Mouse (Mus musculus): Measurements from ENCODE around the gene Sh3bp5. TPM values are rescaled to one million over a fixed set of nuclear protein-coding genes. Genes with fewer than 3 reads are reported as not detected.
"Not testable (repeated sequence)": the region's sequence is repeated elsewhere in the genome, so short reads cannot be mapped to it uniquely, and the experiment has no call there.

Gene Sh3bp5
- total and polyA plus RNA-seq, 3 experiments: 0.22 to 0.33 TPM; not detected in 1

DNA sequence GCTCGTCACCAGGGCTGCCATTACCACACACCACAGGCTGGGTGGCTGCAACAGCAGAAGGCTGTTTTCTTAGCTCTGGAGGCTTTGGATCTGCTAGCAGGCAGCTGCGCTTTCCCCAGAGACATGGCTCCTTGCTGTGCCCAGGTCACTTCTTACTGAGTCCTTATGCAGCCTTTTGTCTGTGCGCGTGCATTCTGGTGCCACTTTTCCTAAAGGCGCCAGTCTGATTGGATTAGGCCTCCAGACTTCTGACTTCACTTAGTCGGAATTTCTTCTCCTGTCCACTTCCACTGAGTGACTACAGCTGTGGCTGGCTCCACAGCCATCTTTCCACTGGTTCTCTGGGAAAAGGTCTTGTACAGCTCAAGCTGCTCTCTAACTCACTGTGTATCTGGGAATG, 27.0 kb upstream of the Sh3bp5 start:
- Histone ChIP-seq H3K4me1 (ENCODE audit: insufficient read depth, low read depth, low read length) (no peaks in the 10 kb centered on the region), H3K36me3 (replicated peaks) (no peaks in the 10 kb centered on the region), H3K9me3 (replicated peaks) (no peaks in the 10 kb centered on the region), H3K27me3 (ENCODE audit: insufficient read depth, low read length) (peaks cover 24% of the 10 kb centered on the region), H3K4me3 (ENCODE audit: low read depth, low read length) (no peak overlapping the region)
- no peak for TF ChIP-seq CTCF (IDR thresholded peaks at IDR 0.05; ENCODE audit: low read depth, low read length)
- no peak for TF ChIP-seq POLR2AphosphoS5 (IDR thresholded peaks at IDR 0.05; ENCODE audit: insufficient replicate concordance, low read depth, low read length)
- TF ChIP-seq GATA1 (IDR thresholded peaks at IDR 0.05; ENCODE audit: borderline replicate concordance, low read length): no peak
- no peak for TF ChIP-seq GATA2 (IDR thresholded peaks at IDR 0.05; ENCODE audit: borderline replicate concordance, low read depth, low read length)
- TF ChIP-seq TAL1 (conservative IDR thresholded peaks at IDR 0.05; ENCODE audit: low read depth, low read length): no peak
- DNase-seq (ENCODE audit: low spot score) (no peak), ATAC-seq (ENCODE audit: extremely low read depth, insufficient number of reproducible peaks, low FRiP score, poor library complexity, severe bottlenecking) (no peak)

DNA sequence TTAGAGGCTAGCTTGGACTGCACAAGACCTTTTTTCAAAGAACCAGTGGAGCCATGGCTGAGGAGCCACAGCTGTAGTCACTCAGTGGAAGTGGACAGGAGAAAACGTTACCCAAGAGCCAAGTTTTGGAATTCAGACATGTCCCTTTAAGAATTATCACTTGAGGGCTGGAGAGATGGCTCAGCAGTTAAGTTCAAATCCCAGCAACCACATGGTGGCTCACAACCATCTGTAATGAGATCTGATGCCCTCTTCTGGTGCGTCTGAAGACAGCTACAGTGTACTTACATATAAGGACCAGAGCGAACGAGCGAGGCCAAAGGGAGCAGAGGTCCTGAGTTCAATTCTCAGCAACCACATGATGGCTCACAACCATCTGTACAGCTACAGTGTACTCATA, 26.3 kb upstream of the Sh3bp5 start:
- H3K9me3 ChIP-seq (replicated peaks); DNase-seq (ENCODE audit: low spot score); H3K4me3 ChIP-seq (ENCODE audit: low read depth, low read length); ATAC-seq (ENCODE audit: extremely low read depth, insufficient number of reproducible peaks, low FRiP score, poor library complexity, severe bottlenecking); H3K4me1 ChIP-seq (ENCODE audit: insufficient read depth, low read depth, low read length); H3K36me3 ChIP-seq (replicated peaks): not testable (repeated sequence)
- peaks cover 28% of the 10 kb centered on the region for H3K27me3 ChIP-seq (ENCODE audit: insufficient read depth, low read length)

DNA sequence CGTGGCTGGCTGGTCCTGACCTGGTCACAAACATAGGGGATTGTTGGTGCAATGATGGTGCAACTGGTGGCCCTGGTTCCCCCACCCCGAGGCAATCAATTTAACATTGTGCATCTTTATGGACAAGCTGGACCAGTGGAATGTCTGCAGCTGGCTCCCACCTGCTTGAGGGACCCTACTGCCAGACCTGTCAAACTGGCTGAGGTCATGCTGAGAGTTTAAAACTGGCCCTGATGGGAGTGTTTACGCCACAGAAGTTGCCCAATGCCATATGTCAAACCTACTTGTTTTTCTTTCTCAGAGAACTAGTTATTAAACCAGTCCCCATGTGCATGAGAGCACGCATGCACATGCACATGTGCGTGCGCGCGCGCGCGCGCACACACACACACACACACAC, 22.1 kb upstream of the Sh3bp5 start:
- DNase-seq (ENCODE audit: low spot score): no peak
- Histone ChIP-seq H3K4me1 (ENCODE audit: insufficient read depth, low read depth, low read length) (peaks cover 3% of the 10 kb centered on the region), H3K9me3 (replicated peaks) (no peaks in the 10 kb centered on the region), H3K27me3 (ENCODE audit: insufficient read depth, low read length) (peaks cover 21% of the 10 kb centered on the region), H3K36me3 (replicated peaks) (no peaks in the 10 kb centered on the region), H3K4me3 (ENCODE audit: low read depth, low read length) (no peak overlapping the region)
- no peak for TF ChIP-seq CTCF (IDR thresholded peaks at IDR 0.05; ENCODE audit: low read depth, low read length)
- TF ChIP-seq GATA2 (IDR thresholded peaks at IDR 0.05; ENCODE audit: borderline replicate concordance, low read depth, low read length): no peak
- no peak for TF ChIP-seq POLR2AphosphoS5 (IDR thresholded peaks at IDR 0.05; ENCODE audit: insufficient replicate concordance, low read depth, low read length)
- no peak for TF ChIP-seq TAL1 (conservative IDR thresholded peaks at IDR 0.05; ENCODE audit: low read depth, low read length)
- TF ChIP-seq GATA1 (IDR thresholded peaks at IDR 0.05; ENCODE audit: borderline replicate concordance, low read length): no peak
- ATAC-seq (ENCODE audit: extremely low read depth, insufficient number of reproducible peaks, low FRiP score, poor library complexity, severe bottlenecking): no peak

DNA sequence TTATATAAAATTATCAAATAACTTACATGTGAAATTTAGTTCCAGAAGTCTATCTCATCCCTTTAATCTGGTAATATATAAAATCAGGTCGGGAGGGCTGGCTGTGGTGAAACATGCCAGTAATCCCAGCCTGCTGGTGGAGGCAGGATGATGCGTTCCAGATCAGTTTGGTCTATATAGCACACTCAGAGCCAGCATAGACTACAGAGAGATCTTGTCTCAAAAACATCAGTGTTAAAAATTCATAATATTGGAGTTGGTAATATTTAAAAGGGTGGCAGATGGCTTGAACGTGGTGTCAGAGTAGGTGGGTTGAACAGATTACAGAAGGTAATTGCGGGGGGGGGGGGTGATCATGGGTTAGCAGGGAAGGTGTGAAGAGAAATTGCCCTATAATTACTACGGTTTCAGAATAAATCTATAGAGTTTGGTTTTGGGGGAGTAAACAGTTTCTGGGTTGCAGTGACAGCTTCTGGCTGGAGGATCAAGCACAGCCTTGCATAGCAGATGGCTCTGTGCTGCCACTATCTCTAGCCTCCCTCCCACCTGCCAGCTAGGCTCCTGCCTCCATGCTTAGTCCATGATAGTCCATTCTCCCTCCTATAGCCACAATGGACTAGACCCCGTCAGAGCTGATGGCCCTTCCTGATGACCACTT, 20.3 kb upstream of the Sh3bp5 start:
- DNase-seq (ENCODE audit: low spot score): no peak
- Histone ChIP-seq H3K27me3 (ENCODE audit: insufficient read depth, low read length) (peaks cover 20% of the 10 kb centered on the region), H3K4me3 (ENCODE audit: low read depth, low read length) (no peak overlapping the region), H3K9me3 (replicated peaks) (no peaks in the 10 kb centered on the region), H3K36me3 (replicated peaks) (no peaks in the 10 kb centered on the region), H3K4me1 (ENCODE audit: insufficient read depth, low read depth, low read length) (peaks cover 3% of the 10 kb centered on the region)
- TF ChIP-seq GATA1 (IDR thresholded peaks at IDR 0.05; ENCODE audit: borderline replicate concordance, low read length) (no peak), GATA2 (IDR thresholded peaks at IDR 0.05; ENCODE audit: borderline replicate concordance, low read depth, low read length) (no peak), POLR2AphosphoS5 (IDR thresholded peaks at IDR 0.05; ENCODE audit: insufficient replicate concordance, low read depth, low read length) (no peak), CTCF (IDR thresholded peaks at IDR 0.05; ENCODE audit: low read depth, low read length) (no peak), TAL1 (conservative IDR thresholded peaks at IDR 0.05; ENCODE audit: low read depth, low read length) (no peak)
- no peak for ATAC-seq (ENCODE audit: extremely low read depth, insufficient number of reproducible peaks, low FRiP score, poor library complexity, severe bottlenecking)

DNA sequence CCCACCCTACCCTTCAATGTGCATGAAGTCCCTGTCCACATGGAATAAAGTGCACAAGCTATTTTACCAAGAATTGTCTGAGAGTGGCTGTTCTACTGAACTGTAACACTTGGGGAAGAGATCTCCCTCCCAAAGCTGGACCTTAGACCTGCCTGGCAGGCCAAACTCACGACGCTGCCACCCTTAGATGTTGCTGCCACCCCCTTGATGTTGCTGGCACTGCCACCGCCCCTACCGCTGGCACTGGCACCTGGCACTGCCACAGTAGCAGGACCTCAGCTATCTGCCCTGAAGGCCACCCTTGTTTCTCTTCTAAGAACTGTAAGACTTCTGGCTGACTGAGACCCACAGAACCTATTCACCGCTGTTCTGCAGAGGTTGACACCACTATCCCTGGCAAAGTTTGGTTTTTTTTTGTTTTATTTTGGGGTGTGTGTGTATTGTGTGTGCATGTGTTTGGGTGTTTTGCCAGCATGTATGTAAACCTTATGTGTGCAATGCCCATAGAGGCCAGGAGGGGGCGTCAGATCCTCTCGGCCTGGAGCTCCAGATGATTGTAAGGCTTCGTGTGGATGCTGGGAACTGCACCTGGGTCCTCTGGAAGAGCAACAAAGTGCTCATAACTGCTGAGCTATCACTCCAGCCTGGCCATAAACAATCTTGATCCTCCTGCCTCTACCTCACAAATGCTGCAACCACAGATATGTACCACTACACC, 19.1 kb upstream of the Sh3bp5 start:
- H3K4me3 ChIP-seq (ENCODE audit: low read depth, low read length): no peak overlapping the region
- H3K36me3 ChIP-seq (replicated peaks): no peaks in the 10 kb centered on the region
- ATAC-seq (ENCODE audit: extremely low read depth, insufficient number of reproducible peaks, low FRiP score, poor library complexity, severe bottlenecking) (no peak), DNase-seq (ENCODE audit: low spot score) (no peak)
- no peak for TF ChIP-seq POLR2AphosphoS5 (IDR thresholded peaks at IDR 0.05; ENCODE audit: insufficient replicate concordance, low read depth, low read length)
- TF ChIP-seq TAL1 (conservative IDR thresholded peaks at IDR 0.05; ENCODE audit: low read depth, low read length): no peak
- TF ChIP-seq CTCF (IDR thresholded peaks at IDR 0.05; ENCODE audit: low read depth, low read length): peak; percentile 31; the same call in 1 of the 2 replicates
- H3K9me3 ChIP-seq (replicated peaks): no peaks in the 10 kb centered on the region
- peaks cover 3% of the 10 kb centered on the region for H3K4me1 ChIP-seq (ENCODE audit: insufficient read depth, low read depth, low read length)
- H3K27me3 ChIP-seq (ENCODE audit: insufficient read depth, low read length): peaks cover 25% of the 10 kb centered on the region

DNA sequence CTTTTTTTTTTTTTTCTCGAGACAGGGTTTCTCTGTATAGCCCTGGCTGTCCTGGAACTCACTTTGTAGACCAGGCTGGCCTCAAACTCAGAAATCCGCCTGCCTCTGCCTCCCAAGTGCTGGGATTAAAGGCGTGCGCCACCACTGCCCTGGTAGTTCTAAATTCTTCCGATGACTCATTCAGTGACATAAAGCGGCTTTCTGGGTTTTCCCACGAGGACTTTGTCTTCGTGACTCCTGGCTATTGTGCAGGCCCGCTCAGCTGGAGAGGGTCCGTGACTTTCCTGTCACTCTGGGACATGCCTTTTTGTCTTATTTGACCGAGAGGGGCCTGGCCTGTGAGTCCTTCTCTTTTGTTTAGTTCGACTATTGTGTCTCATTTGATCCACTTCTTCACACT, 18.1 kb upstream of the Sh3bp5 start:
- ATAC-seq (ENCODE audit: extremely low read depth, insufficient number of reproducible peaks, low FRiP score, poor library complexity, severe bottlenecking); DNase-seq (ENCODE audit: low spot score); H3K4me1 ChIP-seq (ENCODE audit: insufficient read depth, low read depth, low read length); H3K4me3 ChIP-seq (ENCODE audit: low read depth, low read length); H3K36me3 ChIP-seq (replicated peaks); H3K9me3 ChIP-seq (replicated peaks): not testable (repeated sequence)
- peaks cover 25% of the 10 kb centered on the region for H3K27me3 ChIP-seq (ENCODE audit: insufficient read depth, low read length)

DNA sequence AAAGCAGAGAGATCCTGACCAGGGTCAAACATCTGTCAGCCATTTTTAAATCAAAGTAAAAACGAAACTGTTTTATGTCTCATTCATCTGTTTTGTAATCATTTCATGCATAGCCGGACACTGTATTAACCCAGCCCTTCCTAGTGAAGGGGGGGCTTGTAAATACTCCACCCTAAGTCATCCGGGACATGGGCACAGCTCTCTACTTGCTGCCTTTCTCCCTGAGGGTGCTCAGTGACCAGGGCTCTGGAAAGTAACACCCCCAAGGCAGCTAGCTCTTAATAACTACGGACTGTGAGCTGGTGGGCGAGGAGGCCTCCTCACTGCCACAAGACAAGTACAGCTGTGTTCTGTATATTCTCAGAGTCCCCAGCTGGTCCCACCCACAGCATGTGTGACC, 13.1 kb upstream of the Sh3bp5 start:
- Histone ChIP-seq H3K9me3 (replicated peaks) (no peaks in the 10 kb centered on the region), H3K27me3 (ENCODE audit: insufficient read depth, low read length) (peaks cover 11% of the 10 kb centered on the region), H3K4me1 (ENCODE audit: insufficient read depth, low read depth, low read length) (no peaks in the 10 kb centered on the region), H3K36me3 (replicated peaks) (no peaks in the 10 kb centered on the region), H3K4me3 (ENCODE audit: low read depth, low read length) (no peak overlapping the region)
- DNase-seq (ENCODE audit: low spot score) (no peak), ATAC-seq (ENCODE audit: extremely low read depth, insufficient number of reproducible peaks, low FRiP score, poor library complexity, severe bottlenecking) (no peak)
- TF ChIP-seq GATA1 (IDR thresholded peaks at IDR 0.05; ENCODE audit: borderline replicate concordance, low read length) (no peak), CTCF (IDR thresholded peaks at IDR 0.05; ENCODE audit: low read depth, low read length) (no peak), GATA2 (IDR thresholded peaks at IDR 0.05; ENCODE audit: borderline replicate concordance, low read depth, low read length) (no peak), POLR2AphosphoS5 (IDR thresholded peaks at IDR 0.05; ENCODE audit: insufficient replicate concordance, low read depth, low read length) (no peak), TAL1 (conservative IDR thresholded peaks at IDR 0.05; ENCODE audit: low read depth, low read length) (no peak)

Measured in G1E (cell line).